Mouse (Mus musculus) retina, adult 2 months (tissue): ENCODE measurements at regions not wholly inside any gene's neighbourhood (a gene's known extent, or its start where the extent isn't known, plus 50 kb on each side); places are given as distances from the start of the nearest gene placed in this dataset.

Source experiments
- DNase-seq: peaks from one replicate; pipeline ENCODE4 v3.0.0-alpha.2; 2012; ENCODE audit warnings: low read depth, low spot score

DNA sequence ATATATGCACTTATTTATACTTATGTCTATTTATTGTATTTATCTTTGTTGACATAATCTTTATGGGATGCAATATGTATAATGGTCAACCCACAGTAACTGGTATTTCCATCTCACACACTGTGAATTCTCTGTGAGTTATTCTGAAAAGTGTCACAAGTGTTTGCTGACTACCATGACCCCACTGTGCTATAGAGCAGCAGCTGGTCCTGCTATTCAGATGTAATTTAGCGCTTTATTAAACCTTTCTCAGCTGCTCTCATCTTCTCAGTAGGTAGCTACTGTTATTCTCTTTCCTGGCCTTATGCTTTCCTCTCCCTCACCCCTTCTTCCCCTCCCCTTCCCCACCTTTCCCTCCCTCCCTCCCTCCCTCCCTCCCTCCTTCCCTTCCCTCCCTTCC is 296.0 kb upstream of the Dusp10 start:
- no peak for DNase-seq

DNA sequence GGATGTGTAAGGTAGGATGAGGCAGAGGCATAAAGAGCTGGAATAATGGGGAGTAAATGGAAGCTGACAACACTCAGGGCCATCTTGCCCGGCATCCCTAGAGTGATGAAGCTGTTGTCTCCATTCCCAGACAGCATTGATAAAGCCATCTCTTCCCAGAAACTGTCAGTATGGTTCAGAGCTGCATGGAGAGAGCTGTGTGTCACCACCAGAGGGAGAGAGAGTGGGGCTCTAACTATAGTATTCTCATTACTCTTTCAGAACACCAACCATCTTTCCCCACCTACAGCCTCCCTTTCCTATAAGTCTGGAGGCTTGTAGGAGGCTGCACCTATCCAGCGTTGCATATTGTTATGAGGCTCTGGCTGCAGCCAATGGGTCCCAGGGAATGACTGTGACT is 264.0 kb upstream of the Dusp10 start:
- no peak for DNase-seq

DNA sequence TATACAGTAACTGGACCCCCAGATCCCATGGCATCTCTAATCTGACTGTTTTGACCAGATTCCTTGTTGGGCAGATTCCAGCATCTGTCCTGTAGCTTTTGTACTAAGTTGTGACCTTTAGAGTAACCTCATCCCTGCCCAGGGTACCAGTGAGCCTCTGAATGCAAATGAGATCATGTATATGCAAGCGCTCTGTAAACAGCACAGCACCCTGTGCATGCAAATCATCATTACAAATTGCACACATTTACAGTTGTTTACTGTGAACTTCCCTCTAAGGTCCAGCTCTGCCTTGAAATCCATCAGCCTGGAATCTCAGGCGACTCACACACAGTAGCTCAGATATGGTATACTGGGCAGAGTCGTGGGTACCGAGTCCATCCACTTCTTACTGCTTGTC is 258.6 kb upstream of the Dusp10 start:
- no peak for DNase-seq

DNA sequence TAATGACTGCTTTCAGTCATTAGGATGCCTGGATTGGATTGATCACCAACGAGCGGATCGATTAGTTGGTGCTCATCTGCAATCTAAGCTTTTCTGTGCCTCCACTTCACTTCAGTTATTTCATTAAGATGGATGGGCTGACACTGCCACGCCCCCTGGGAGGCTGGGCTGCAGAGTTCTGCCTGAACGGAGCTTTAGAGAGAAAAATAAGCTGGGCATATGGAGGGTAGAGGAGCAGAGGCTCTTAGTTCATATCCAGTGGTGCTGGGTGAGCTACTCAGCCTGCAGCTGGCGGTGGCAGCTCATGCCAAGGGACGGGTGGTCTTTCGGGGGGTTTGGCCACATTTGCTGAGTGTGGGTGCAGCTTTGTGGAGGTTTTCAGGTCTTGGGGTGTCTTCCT is 256.4 kb upstream of the Dusp10 start:
- no peak for DNase-seq

DNA sequence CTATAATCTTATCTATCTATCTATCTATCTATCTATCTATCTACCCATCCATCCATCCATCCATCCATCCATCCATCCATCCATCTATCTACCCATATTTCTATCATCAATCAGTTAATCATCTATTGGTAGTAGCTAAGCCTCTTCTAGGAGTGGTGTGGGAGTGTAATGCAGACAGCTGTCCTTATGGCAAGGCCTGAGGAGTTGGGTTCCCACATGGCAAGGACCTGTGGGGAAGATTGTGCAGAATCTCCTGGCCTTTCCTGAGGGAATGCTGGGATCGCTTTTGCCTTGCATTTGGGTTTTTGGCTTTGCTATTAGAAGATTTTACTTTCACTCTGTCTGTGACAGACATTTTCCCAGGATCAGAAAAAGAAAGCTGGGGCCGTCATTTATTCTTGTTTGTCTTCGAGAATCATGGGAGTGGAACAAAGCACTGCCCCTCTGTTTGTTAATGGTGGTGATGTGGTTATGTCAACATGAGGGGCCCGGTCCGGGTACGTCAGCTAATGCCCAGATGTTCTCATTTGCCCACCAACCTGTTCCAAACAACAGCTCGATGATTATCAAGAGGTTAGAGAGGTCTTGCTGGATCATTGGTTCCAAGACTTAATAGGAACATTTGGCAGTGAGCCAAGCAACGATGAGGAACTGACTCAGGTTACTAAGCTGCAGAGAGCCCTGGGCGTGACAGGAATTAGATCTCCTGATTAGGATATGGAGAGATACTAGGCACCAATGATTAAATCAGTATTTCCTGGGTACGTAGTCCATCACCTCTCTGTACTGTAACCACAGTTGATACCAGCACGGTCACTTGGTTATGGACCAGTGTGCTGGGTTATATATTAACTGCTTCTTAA is 249.0 kb upstream of the Dusp10 start:
- no peak for DNase-seq

DNA sequence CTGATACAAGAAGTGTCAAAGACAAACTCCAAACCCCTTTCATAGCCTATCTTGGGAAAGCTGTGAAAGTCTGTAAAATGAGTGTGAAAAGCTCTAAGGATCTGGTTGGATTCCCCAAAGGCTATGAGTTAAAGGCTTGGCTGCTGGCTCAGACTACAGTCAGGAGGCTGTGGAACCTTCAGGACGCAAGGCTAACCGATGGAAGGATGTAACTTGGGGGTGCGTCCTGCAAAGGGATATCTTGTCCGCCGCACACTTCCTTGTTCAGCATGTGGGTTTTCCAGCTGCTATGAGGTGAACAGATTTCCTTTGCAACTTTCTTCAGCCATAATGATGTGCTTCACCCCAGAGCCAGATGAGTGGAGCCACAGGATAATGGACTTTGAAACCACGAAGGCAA is 240.3 kb upstream of the Dusp10 start:
- no peak for DNase-seq

DNA sequence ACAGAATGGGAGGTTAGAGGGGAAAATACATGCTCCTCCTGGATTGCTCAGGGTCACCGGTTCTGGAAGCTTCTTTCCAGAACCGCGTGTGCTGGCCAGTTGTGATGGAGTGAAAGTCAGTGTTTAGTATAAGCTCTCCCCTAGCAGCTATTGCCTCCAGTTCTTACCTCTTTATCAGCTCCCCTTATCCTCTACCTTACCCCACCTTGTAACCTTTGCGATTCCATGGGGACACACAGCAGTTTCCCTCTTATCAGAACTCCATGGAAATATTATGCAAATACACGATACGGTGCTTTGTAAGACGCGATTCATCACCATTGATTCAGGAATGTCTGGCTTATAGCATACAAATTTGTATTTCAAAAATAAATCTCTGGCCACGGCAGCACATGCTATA is 232.9 kb upstream of the Dusp10 start:
- no peak for DNase-seq

DNA sequence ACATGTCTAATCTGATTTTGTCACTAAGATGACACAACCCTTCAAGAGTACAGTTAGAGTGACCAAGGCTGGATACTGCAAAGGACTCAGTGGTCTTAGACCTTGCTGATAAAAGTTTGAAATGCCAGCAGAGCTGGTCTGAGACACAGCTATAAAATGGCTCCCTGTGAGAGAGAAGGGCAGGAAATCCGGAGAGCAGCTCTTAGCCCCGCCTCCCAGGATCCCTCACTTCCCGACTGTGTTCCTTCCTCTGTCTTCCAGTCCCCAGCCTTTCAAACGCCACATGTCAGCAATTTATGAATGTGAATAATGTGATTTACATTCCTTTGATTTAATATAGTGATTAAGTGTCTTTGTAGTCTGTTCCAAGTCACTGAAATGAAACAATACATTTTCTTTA is 232.3 kb upstream of the Dusp10 start:
- DNase-seq: no peak

DNA sequence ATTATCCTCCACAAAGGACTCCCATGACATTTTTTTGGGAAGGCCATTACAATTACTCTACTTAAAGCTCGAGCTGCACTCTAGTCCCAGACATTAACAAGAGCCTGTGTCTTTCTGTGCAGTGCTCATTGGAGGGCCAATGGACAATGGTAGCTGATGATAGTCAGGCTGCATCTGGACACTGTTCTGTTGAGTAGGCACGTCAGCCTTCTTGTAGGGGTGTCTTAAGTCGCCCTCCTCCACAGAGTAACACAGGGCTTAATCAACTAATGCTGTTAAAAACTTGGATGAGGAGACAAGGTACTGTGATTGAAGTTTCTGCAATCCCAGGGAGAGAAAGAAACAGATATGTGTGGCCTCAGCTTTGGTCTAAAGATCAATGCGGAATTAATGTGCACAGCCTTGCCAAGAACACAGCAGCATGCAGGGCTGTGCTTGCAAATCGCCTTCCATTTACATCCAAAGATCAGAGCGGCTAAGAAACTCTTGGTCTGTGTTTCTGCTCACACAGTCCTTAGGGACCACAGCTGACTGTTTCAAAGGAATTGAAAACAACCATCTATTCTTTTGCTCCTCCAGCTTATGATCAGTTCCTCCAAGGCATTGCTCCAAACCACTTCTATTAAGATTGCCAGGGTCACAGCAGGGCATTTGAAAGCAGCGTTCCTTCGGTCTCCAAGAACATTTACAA is 229.5 kb upstream of the Dusp10 start:
- DNase-seq: no peak

DNA sequence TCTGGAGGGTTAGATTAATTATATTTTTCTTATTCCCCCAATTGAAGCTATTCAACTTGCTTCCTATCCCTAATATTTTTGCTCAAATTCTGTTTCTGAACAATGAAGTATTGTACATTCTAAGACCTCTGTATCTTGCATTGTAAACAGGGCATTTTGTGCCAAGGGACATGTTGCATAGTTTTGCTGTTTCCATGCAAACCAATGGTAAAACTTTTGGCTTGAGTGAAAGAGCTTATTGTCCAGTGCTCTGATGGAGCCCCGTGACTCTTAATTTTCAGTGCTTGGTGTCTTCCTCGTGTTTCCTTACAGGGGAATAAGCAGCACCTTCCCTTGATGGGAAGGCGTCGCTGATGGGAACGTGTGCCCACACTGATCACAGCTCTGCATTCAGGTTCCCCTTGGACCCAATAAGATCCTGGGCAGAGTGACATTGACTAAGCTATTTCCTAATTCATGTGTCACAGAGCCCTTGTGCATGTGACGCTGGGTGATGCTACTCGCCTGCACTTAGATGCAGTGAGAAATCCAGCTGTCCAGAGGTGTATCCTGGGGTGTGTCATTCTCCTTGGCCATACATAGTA is 220.8 kb upstream of the Dusp10 start:
- DNase-seq: no peak

DNA sequence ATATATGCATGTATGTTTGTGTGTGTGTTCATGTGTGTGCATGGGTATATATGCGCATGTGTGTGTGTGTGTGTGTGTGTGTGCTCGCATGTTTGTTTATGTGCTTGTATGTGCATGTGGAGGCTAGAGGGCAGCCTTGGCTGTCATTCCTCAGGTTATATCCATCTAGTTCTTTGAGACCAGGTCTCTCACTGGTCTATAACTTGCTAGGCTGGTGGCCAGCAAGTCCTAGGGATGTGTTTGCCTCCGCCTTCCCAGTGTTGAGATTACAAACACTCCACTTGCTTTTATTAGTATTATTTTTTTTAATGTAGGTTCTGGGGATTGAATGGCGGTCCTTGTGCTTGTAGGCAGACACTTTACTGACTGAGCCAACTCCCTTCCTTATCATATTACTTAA is 219.8 kb upstream of the Dusp10 start:
- DNase-seq: no peak

DNA sequence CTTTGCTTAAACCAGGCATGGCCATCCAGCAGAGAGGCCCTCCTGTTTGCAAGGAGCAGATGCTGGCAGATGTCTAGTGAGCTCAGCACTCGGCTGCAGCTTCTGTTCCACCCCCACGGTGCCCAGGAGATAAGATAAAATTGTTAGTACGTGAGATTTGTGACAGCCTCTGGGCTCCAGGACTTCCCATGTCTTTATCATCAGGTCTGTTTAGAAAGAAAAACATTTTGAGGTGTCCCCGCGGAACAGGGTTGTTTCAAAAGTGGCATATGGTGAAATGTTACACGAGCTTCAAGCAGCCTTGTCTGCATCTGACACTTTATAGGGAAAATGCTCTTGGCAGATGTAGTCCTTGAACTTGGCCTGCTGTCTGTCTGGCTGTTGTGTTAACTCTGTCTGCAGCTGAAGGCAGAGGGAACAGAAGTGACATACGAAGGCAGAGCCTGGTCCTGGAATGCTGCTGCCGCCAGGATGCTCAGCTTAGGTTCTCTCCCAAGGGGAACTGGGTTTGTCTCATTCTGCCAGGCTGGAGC is 219.1 kb upstream of the Dusp10 start:
- DNase-seq: peak; percentile 6

DNA sequence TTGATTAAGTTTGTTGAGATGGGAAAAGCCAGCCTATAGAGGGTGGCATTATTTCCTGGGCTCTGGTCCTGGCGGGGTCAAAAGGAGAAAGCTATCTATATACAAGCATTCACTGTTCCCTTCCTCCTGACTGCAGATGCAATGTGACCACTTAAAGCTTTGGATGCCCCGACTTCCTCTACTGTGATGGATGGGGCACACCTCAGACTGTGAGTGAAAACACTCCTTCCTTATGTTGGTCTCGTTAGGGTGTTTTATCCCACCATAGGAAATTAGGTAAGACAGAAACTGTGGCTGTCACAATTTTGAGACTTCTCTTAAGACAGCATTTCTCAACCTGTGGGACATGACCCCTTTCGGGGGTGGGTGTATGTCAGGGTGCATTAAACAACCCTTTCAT is 210.8 kb upstream of the Dusp10 start:
- no peak for DNase-seq

DNA sequence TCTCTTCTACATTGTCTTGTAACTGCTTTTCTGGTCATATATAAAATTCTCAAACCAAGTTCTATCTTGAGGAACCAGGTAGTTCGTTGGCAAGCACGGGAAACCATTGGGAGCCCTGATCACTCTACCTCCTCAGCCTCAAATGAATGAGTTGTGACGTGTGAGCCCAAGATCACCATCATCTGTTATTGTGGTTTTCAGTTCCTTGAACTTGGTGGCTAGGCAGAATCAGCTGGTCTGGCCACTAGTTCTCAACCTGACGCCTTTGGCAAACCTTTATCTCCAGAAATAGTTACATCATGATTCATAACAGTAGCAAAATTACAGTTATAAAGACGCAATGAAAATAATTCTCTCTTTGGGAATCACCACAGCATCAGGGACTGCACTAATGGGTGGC is 209.7 kb upstream of the Dusp10 start:
- no peak for DNase-seq

DNA sequence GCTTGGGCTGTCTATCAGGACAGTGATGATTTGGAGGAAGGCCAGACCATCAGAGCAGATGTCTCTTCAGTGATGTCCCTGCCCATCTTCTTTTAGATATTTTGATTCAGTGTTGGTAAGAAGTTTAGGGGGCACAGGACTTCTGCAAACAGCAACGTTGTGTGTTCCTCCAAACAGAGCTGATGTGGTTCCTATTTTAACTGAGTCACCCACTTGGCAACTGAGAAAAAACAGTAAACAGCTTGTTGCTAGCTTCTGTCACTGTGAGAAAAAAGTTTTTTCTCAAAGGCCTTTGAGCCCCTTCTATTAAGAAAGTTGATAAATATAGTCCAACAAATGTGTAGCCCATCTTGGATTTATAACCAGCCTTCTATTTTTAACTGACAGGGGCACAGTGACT is 209.3 kb upstream of the Dusp10 start:
- no peak for DNase-seq

DNA sequence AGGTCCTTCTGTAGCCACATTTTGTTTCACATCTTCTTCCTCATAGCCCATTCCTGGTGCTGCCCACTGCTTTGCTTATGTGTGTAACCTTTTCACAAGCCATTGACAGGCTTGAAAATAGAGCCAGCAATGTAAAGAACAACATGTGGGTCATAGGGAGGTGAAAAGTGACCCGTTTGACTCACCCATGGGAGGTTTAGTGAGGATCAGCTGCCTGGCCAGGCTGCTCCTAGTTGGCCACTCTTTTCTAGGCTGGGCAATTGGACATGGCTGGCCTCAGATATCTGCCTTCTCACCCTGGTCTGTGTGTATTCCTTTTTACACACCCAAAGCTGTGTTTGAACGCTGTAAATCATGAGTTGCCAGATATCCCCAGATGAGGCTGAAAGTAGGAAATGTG is 208.8 kb upstream of the Dusp10 start:
- DNase-seq: no peak

DNA sequence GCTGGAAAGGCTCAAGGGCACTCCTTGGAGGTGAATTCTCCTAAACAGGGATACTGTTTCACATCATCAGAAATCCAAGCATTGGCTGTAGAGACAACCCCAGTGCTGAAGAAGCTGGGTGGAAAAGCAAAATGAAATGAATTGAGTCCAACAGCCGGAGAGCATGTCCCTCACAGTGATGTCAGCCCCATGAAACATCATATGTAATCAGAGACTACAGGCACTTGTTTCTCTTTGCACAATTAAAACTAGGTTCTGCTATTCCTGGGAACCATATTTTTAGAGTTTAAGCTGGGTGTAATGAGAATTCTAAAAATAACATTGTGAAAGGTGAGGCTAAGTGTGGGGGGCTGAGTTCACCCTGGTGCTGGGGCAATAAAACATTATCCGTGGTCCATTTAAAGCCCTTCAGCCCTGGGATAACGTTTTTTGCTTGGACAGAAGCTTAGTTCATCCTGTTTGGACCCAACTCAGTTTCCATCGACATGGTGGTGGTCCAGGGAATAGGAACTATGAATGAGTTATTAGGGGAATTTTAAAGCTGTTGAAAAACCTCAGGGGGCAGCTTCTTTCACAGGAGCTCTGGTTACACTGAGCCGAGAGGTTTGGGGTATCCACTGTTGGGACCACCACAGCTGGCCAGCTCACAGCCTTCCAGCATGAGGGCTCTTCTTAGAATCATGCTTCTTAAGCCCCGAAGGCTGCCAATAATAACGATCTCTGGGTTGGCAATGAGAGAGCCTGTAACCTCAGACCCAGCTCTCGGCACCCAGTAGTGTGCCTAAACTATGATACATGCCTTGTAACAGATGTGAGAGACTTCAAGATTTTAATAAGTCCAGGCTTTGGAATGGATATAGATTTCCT is 206.0 kb upstream of the Dusp10 start:
- DNase-seq: no peak

DNA sequence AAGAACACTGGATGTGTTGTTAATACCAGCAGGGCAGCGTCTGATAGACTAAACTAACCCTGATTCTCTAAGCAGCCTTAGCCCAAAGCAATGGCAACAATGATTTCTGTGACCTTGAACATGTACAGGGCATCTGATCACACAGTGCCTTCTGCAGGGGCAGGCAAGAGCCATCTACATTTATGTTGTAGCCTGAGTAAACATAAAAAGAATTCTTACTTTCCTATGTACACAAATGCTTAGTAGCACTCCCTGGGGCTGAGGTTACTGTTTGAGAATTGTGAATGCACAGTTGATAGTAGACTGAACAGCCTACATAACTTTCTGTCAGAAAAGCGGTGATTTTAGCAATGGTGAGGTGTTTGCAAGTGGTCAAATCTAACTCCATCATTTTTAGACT is 204.9 kb upstream of the Dusp10 start:
- DNase-seq: no peak

DNA sequence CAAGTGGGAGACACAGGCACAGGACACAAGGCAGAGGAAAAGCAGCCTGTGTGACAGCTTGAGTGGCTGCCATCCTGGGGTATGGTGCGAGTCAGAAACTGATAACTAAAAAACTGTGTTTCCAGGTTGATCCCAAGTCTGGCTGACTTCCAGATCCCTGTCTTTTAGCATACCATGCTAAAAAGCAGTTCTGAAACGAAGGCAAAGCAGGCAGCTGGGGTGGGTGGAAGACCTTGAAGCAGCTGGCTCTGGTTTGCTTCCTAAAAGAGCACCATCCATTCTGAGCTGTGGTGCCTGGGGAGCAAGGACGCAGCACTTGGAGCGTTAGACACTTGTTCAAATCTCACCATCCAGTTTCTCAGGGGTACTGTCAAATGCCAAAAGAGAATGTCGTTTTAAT is 192.5 kb upstream of the Dusp10 start:
- DNase-seq: no peak

DNA sequence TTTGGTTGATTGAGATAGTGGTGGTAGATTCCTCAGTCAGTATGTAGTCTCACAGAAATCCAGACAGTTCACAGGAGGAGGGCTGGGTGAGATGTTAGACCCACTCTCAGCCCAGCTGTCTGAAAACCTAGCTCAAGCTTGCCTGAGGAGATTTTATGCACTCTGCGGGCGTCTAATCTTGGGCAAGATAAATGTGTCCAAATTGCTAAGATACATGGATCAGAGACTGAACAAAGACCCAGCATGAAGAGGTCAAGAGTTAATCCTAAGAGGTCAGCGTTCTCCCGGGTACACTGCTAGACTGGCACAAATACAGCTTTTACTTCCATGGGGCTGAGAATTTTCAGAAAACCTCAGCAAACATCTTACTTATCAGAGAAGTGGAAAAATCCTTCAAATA is 186.8 kb upstream of the Dusp10 start:
- DNase-seq: no peak

DNA sequence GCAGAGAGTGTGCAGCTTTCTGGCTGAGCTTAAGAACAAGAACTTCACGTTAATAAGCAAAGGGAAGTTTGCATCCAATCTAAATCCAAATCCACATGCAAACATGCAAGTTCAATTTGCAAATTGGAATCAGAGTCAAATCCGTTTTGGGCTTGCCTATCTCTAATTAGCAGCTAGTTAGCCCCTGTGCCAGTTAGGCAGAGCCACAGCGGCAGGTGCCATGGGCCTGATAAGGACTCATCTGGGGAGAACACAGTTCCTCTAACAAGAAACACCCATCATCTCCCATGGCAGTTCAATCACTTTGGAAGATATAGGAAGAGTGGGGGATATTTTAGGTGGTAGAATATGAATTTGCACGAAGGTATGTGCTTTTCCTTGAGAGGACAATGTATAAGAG is 168.0 kb upstream of the Dusp10 start:
- DNase-seq: no peak
